Mouse (Mus musculus) ovary, postnatal 36 days (tissue): ENCODE measurements around the gene Tspan7.

ENCODE experiments used
- DNase-seq: peaks from one replicate; pipeline ENCODE4 v3.0.0; 2022; ENCODE audit warnings: low spot score, mixed read lengths

Tspan7 gene

DNA sequence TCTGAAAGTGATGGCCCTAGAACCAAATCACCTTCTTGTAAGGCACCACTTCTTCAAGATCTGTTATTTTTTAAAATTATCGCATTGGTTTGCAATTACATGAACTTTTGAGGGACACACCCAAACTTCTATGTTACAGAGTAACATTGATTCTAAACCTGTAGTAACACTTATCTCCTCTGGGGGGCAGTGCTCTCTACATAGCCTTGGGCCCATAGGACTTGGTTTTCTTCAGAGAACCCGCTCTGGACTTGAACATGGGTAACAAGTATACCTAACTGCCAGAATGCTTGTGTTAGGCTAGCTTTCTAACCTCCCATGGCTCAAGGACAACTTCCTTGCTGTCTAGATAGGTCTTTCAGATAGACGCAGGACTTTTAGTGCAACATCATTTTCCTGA is 64.8 kb downstream of the Tspan7 start:
- DNase-seq = no peak

DNA sequence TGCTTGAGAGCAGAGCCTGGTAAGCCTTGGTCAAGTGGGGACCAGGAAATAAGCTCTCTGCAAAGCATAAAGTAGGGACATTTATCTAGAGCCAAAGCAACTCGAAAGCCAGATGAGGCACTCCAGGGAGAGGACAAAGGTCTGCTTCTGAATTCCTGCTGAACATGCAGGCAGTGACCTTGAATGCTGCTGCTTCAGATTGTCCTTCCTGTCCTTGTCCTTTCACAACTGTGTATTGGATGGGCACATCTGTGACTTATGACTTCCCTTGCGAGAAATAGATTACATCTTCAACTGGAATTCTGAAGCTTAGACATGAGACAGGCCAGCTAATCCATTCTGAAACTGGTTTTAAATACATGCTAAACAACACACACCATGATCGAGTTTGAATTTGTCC is 71.9 kb downstream of the Tspan7 start:
- DNase-seq = no peak

DNA sequence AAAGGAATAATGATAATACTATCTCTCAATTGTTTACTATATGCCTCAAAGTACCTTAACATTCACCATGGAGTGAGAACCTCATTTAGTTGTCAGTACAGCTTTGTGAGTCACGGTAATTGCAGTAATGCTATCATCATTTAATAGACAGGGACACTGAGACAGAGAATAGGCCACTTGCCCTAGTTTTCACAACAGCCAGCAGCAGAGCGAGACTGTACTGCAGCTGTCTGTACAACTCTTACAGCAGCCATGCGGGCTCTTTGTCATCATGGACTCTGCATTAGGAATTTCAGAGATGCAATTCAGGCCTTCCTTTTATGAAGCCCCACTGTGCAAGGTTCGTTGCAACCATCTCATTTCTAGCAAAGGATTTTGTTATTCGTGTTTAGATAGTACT is 72.6 kb downstream of the Tspan7 start:
- DNase-seq = no peak

DNA sequence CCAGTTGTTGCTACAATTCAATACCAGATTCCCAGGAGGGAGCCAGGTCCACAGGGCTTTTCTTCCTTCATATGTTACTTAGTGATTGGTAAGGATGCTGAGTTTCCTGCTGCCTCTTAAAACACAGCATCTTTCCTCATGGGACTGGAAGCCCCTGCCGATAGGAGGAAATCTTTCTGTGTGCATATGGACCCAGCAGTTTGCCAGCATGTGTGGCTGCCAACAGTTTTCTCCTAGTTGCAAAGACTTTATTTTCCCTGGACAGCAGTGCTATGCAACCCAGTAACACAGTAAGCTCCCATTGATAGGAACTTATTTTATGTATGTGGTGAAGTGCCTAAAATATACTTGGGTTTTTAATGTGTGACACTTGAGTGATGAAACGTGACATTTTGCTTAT is 73.7 kb downstream of the Tspan7 start:
- DNase-seq = no peak

GRCm38 (mm10) chrX:10565811-10566210 is 80.9 kb downstream of the Tspan7 start:
- DNase-seq = no peak

DNA sequence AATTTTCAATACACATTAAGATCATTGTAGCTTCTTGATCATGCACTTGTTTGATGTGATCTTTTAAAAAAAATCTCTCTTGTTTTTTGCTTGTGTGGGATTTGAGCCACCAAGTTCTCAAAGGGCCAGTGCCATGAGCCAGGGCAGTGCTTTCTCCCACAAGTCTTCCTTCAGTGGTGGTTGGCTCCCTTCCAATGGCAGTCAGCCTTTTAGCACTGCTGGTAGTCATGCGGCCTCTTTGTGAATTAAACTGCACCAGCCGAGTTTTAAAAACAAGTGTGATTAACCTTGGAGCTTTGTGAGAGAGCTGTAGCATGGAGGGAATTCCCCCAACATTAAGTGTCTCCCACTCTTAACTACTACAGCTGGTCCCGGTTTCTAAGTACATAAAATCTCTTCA is 89.6 kb downstream of the Tspan7 start:
- peak; percentile 32 for DNase-seq

DNA sequence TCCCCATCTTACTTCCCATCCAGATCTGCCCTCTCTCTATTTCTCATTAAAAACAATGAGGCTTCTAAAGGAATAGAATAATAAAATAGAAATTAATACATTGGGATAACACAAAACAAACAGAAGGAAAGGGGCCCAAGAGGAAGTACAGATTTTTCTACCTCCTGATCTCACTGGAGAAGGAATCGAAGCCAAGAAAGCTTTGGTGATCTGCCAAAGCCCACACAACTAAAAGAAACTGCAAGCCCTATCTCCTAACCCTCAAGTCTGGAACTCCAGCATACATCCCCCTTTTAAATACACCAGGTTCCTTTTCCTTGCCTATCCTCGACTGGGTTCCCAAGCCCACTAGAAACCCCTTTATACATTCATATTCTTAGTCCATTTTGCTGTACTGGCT is 90.4 kb downstream of the Tspan7 start:
- DNase-seq = no peak

- DNase-seq = no peak
These were observed 91.4 kb downstream of the Tspan7 start for GRCm38 (mm10) chrX:10576349-10576748.

- no peak for DNase-seq
These were observed 92.4 kb downstream of the Tspan7 start for GRCm38 (mm10) chrX:10577356-10577755.

DNA sequence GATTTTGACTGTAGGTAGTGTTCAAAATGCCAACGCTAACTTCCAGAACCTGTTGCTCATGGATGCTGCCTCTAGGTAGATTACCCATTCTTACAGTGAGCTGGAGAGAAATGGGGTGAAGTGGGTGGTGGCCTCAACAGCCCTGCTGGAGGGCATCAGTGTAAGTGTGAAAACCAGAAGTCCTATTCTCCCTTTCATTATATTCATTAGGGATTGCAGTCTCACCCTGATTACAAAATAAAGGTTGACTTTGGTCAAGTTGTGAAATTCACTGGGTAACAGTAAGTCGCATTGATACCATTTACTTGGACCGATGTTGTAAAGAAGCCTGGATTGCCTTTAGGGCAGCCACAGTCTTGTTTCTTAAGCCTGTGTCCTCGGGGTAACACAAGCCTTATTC is 97.8 kb downstream of the Tspan7 start:
- no peak for DNase-seq

DNA sequence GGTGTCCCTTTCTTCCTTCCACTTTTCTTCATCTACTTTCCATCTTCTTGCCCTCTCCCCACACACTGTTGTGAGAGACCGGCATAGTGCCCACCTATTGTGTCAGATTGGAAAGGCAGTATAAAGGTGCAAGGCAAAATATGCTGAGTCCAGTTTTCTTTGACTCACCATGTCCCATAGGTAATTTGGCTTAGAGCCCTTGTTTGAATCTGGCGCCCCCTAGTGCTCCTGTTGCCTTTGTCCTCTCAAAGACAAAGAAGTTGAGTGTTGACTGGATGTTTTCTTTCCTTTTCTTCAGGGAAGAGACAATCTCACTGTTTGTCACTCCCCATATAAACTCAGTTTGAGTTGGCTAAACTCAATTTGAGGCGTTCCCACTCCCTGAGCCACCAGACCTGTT is 107.3 kb downstream of the Tspan7 start:
- peak; percentile 23 for DNase-seq

DNA sequence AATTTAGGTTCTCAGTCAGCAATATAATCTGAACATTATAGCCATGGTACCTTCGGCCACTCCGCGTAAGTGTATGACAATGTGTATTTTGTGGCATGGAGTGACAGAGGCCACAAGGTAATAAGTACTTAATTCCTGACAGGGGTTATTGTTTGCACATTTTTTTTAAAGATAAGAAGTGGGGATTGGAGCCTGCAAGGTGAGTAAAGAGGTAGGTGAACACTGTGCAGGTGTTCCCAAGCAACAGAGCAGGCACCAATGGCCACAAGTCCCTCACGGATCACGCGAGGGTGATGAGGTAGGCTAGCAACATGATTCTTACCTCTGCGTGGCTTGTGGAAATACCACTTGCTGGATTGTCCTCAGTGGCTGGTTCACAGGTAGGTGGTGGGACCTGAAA is 108.6 kb downstream of the Tspan7 start:
- DNase-seq = no peak

DNA sequence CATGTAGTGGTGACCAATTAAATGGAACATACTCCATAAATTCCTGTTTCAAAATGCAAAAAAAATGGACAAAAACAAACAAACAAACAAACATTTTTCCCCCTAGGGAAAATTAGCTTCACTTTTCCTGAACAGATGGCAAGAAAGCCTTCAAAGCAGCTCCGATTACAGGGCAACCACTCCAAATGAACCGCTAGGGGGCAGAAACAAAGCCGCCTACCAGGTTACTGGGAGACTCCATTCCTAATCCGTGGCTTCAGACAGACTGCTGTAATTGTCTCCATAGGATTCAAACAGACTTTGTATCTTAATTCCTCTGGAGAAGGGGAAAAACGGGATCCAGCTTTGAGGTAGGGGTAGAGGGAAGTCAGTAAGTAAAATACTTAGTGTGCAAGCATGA is 132.2 kb downstream of the Tspan7 start:
- DNase-seq = peak; percentile 4

DNA sequence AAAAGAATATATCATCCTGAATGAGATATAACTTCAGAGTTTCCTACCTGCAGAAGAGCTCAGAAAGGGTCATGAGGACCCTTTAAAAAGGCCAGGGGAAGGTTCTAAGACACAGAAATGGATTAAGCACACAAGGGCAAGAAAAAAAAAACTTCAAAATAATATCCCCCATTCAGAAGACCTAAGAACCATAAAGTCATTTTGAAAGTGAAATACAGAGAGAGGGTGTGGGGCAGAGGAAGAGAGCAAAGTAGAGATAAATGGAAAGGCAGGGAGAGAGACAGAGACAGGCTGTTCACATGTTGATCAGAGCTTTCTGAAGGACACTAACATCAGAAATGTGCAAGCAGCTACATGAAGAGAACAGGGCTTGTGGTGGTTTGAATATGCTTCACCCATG is 156.1 kb downstream of the Tspan7 start:
- DNase-seq = no peak
